Mouse (Mus musculus): ENCODE measurements around the gene Spdef. TPM values are rescaled to one million over a fixed set of nuclear protein-coding genes. Genes with fewer than 3 reads are reported as not detected.

Spdef gene
- polyA plus RNA-seq, 1 experiment from 2014 or later: 1.3 TPM

DNA sequence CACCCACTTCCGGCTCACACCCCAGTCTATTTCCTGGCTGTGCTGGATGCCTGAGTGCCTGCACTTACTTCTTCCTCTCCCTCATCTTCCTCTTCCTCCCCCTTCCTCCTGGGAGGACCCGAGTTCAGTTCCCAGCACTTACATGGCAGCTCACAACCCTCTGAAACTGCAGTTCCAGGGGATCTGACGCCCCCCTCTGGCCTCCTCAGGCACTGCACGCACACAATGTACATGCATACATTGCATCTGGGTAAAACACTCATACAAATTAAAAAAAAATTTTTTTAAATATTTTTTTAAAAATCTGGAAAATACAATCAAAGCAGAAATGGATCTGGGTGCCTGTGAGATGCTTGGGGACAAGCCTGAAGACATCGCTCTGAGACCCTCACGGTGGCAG, 57.0 kb downstream of the Spdef start:
- H3K27ac ChIP-seq: no peak overlapping the region
- H3K9me3 ChIP-seq: no peaks in the 10 kb centered on the region
- ATAC-seq: no peak
- peaks cover 6% of the 10 kb centered on the region for H3K4me1 ChIP-seq (replicated peaks)
- H3K36me3 ChIP-seq: no peaks in the 10 kb centered on the region
- WGBS: 88% methylated on average over 6 of the region's 6 CpGs
- no peak overlapping the region for H3K9ac ChIP-seq (replicated peaks)
- no peak overlapping the region for H3K4me3 ChIP-seq (replicated peaks)
- no peak overlapping the region for H3K4me2 ChIP-seq (replicated peaks)
- H3K27me3 ChIP-seq: no peaks in the 10 kb centered on the region

Other genes starting within 250 kb of the Spdef start
- 5.8 and 6.1 TPM in 2 replicates for gene Grm4, start 207.6 kb downstream of the Spdef start, polyA plus RNA-seq (2015; fragmentation: Nextera tagmentation; extraction: Ambion mirVana)
- gene Hmga1, start 172.5 kb downstream of the Spdef start, polyA plus RNA-seq (2015; fragmentation: Nextera tagmentation; extraction: Ambion mirVana): 120 and 124 TPM in 2 replicates
- 33.4 and 36.8 TPM in 2 replicates for gene AI413582, start 163.2 kb downstream of the Spdef start, polyA plus RNA-seq (2015; fragmentation: Nextera tagmentation; extraction: Ambion mirVana)
- gene Nudt3, start 105.5 kb downstream of the Spdef start, polyA plus RNA-seq (2015; fragmentation: Nextera tagmentation; extraction: Ambion mirVana): 223 and 227 TPM in 2 replicates
- not detected in 2 replicates for gene RPS10-NUDT3, start 93.7 kb downstream of the Spdef start, polyA plus RNA-seq (2015; fragmentation: Nextera tagmentation; extraction: Ambion mirVana)
- gene Rps10, start 92.3 kb downstream of the Spdef start, polyA plus RNA-seq (2015; fragmentation: Nextera tagmentation; extraction: Ambion mirVana): 570 and 610 TPM in 2 replicates
- gene Pacsin1, start 73.4 kb downstream of the Spdef start, polyA plus RNA-seq (2015; fragmentation: Nextera tagmentation; extraction: Ambion mirVana): 19.9 and 23.6 TPM in 2 replicates
- gene D17Wsu92e, start 91.7 kb upstream of the Spdef start, polyA plus RNA-seq (2015; fragmentation: Nextera tagmentation; extraction: Ambion mirVana): 9.6 and 9.7 TPM in 2 replicates
- gene Snrpc, start 109.2 kb upstream of the Spdef start, polyA plus RNA-seq (2015; fragmentation: Nextera tagmentation; extraction: Ambion mirVana): 304 and 309 TPM in 2 replicates
- 6.6 and 7.3 TPM in 2 replicates for gene Uhrf1bp1, start 127.5 kb upstream of the Spdef start, polyA plus RNA-seq (2015; fragmentation: Nextera tagmentation; extraction: Ambion mirVana)
- 67.3 and 70.5 TPM in 2 replicates for gene Anks1, start 180.4 kb upstream of the Spdef start, polyA plus RNA-seq (2015; fragmentation: Nextera tagmentation; extraction: Ambion mirVana)
- 86.0 and 87.8 TPM in 2 replicates for gene Taf11, start 180.9 kb upstream of the Spdef start, polyA plus RNA-seq (2015; fragmentation: Nextera tagmentation; extraction: Ambion mirVana)